Mouse (Mus musculus): Measurements from ENCODE around the gene Ick. TPM values are rescaled to one million over a fixed set of nuclear protein-coding genes. Genes with fewer than 3 reads are reported as not detected.

Gene Ick
- polyA plus RNA-seq, 1 experiment = 21.1 TPM

DNA sequence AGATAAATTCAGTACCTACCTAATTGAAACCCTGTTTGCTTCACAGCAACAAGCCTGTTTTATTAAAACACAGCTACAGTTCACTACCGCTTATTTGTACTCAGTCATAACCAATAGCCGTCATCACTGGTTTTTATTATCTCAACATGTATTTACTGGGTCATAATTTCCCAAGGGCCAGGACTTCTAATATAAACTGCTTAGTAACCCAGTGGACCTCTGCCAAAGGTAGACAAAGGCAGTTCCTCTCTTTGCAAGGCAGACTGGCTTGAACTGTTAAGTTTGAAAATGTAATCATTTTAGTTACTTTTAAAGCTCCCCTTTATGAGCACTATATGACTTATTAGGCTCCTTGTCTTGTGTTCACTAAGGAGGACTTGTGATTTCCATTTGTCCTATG, 2.5 kb downstream of the Ick start:
- peaks cover 18% of the 10 kb centered on the region for H3K4me1 ChIP-seq (ENCODE audit: control insufficient read depth, insufficient read depth, low read length)
- WGBS = 46% methylated on average over 2 of the region's 2 CpGs
- no peak for TF ChIP-seq CTCF (IDR thresholded peaks at IDR 0.05; ENCODE audit: insufficient read depth, low read length)
- no peak for TF ChIP-seq POLR2A (IDR thresholded peaks at IDR 0.05; ENCODE audit: borderline replicate concordance, extremely low read depth, low read depth, low read length)
- no peak for DNase-seq
- H3K4me3 ChIP-seq (replicated peaks; ENCODE audit: extremely low read depth, low read depth, low read length) = no peak overlapping the region

DNA sequence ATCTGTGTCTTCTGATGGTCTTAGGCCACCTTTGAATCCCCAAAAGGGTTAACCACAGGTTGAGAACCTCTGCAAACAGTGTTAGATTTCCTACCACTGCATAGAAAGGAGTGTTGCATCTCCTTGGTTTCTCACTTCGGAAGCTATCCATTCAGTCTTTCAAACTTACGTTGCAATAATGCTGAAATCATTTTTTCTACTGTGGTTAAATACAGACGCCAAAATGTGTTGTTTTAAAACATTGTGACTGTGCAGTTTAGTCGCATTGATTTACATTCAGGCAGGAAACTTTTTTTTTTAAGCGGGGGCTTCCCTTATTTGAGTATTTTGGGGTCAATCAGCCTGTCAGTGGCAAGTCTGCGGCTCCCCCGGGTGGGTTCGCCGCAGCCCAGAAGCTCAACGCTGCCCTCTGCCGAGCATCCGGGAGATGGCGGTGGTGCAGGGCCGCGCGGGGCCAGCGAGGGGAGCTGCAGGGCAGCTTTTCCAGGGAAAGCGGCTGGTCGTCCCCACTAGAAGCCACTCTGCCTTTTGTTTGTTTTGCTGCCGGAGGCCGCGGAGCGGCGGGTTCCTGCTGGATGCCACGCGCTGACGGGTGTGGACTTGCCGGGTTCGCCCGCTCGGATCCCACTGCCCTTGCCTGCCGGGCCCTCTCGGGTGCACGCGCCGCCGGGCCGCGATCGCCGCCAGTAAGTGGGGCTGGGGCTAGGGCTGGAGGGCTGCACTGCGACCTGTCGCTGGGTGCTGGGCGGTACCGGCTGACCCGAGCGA, 4.0 kb downstream of the Ick start:
- whole genome bisulfite sequencing = 1% methylated on average over 47 of the region's 47 CpGs
- peak; percentile 93 for DNase-seq
- peak; percentile 77 for TF ChIP-seq CTCF (IDR thresholded peaks at IDR 0.05; ENCODE audit: insufficient read depth, low read length)
- peak; percentile 70; the same call in 1 of the 2 replicates for TF ChIP-seq POLR2A (IDR thresholded peaks at IDR 0.05; ENCODE audit: borderline replicate concordance, extremely low read depth, low read depth, low read length)

DNA sequence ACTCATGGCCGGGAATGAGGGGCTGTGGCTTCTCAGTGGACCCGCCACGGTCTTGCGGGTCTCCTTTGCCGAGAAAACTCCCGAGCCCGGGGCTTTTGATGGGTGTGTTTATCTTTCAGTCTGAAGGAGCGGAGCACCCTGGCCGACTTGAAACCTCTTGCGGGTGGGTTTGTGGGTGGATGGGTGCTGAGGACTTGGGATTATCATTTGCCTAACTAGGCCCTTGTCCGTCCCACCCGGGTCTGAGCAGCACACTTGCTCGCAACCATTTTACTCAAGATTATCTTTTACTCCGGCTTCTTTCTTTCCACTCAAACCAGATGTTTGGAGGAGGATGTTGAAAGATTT, 4.5 kb downstream of the Ick start:
- WGBS = under 1% methylated on average over 14 of the region's 14 CpGs

More for the DNA sequence above, 4.0 kb downstream of the Ick start:
- Histone ChIP-seq H3K4me3 (replicated peaks; ENCODE audit: extremely low read depth, low read depth, low read length) (peak overlapping the region; percentile 99), H3K4me1 (ENCODE audit: control insufficient read depth, insufficient read depth, low read length) (peaks cover 16% of the 10 kb centered on the region)

DNA sequence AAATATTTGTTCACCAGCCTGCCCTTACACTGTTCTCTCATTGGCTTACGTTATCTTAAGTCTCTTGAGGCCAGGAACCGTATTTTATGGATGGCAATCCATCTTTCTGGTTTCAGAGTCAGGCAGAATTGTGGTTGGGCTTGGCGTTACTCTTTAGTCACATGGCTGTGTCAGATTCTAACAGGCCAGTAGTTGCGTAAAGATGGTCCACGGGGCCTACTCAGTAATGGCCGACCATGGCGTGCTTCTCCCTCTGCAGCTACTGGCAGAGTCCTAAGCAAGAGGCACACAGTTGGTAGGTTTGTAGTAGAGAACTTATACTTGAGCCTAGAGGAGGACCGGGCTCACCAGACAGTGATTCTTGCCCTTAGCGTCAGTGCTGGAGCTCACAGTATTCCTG, 6.8 kb downstream of the Ick start:
- no peak for TF ChIP-seq POLR2A (IDR thresholded peaks at IDR 0.05; ENCODE audit: borderline replicate concordance, extremely low read depth, low read depth, low read length)
- TF ChIP-seq CTCF (IDR thresholded peaks at IDR 0.05; ENCODE audit: insufficient read depth, low read length) = no peak
- 62% methylated on average over 9 of the region's 9 CpGs for WGBS
- peaks cover 16% of the 10 kb centered on the region for H3K4me1 ChIP-seq (ENCODE audit: control insufficient read depth, insufficient read depth, low read length)
- peak overlapping the region; percentile 13 for H3K4me3 ChIP-seq (replicated peaks; ENCODE audit: extremely low read depth, low read depth, low read length)
- DNase-seq = no peak

More for the DNA sequence above, 4.5 kb downstream of the Ick start:
- TF ChIP-seq POLR2A (IDR thresholded peaks at IDR 0.05; ENCODE audit: borderline replicate concordance, extremely low read depth, low read depth, low read length) = no peak
- no peak for TF ChIP-seq CTCF (IDR thresholded peaks at IDR 0.05; ENCODE audit: insufficient read depth, low read length)
- Histone ChIP-seq H3K4me3 (replicated peaks; ENCODE audit: extremely low read depth, low read depth, low read length) (peak overlapping the region; percentile 99), H3K4me1 (ENCODE audit: control insufficient read depth, insufficient read depth, low read length) (peaks cover 16% of the 10 kb centered on the region)
- DNase-seq = no peak

DNA sequence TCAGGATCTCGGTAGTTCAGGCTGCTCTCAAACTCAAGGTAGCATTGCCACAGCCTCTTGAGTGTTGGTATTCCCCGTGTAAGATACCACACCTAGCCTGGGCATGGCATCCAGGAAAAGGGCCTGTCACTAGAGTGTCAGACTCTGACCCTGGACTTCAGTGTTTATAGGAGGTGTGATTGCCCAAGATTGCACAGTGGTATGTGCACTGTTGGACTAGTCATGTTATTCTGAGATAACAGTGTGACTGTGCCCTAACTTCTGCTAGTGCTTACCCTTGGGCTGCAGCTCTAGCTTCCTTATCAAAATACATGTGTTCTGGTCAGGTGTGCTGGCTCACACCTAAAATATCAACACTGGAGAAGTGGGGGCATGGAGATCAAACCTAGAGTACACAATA, 8.7 kb downstream of the Ick start:
- H3K4me3 ChIP-seq (replicated peaks; ENCODE audit: extremely low read depth, low read depth, low read length) = no peak overlapping the region
- peaks cover 24% of the 10 kb centered on the region for H3K4me1 ChIP-seq (ENCODE audit: control insufficient read depth, insufficient read depth, low read length)
- WGBS = 60% methylated on average over 2 of the region's 2 CpGs
- TF ChIP-seq POLR2A (IDR thresholded peaks at IDR 0.05; ENCODE audit: borderline replicate concordance, extremely low read depth, low read depth, low read length) (no peak), CTCF (IDR thresholded peaks at IDR 0.05; ENCODE audit: insufficient read depth, low read length) (no peak)
- DNase-seq = no peak

DNA sequence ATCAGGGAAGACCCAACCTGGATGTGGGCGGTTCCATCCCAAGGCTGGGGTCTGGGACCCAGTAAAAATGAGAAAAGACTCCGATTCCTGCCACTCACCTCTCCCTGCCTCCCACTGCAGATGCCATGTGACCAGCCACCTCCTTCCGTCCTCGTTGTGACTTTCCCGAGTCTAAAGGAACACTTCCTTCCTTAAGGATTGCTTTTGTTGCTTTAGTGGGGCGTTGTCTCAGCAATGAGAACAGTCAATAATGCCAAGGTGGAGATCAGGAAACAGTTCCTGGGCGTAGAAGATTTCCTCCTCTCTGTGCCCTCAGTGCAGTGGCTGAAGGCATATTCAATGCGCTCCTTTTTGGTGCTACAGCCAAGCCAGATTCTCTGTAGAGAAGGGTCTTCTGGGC, 12.4 kb downstream of the Ick start:
- Histone ChIP-seq H3K4me1 (ENCODE audit: control insufficient read depth, insufficient read depth, low read length) (peaks cover 11% of the 10 kb centered on the region), H3K4me3 (replicated peaks; ENCODE audit: extremely low read depth, low read depth, low read length) (no peak overlapping the region)
- 46% methylated on average over 8 of the region's 8 CpGs for whole genome bisulfite sequencing
- DNase-seq = peak; percentile 28
- TF ChIP-seq CTCF (IDR thresholded peaks at IDR 0.05; ENCODE audit: insufficient read depth, low read length) (no peak), POLR2A (IDR thresholded peaks at IDR 0.05; ENCODE audit: borderline replicate concordance, extremely low read depth, low read depth, low read length) (no peak; the same call in 1 of the 2 replicates)

DNA sequence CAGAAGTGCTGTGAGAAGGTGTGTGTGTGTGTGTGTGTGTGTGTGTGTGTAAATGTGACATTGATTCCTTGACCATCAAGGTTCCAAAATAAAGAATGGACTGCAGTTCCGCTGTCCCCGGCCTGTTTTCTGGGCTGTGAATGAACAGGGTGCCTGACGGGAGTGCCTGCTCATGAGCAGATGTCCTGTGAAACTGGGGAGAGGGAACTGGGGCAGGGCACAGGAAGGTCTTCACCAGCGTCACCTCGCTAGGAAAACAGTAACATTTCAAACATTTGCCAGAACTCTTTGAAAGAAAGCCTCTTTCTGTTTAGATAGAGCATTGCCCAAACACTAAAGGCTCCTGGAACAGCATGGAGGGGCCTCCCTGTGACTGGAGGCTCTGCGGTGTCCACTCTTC, 13.0 kb downstream of the Ick start:
- H3K4me3 ChIP-seq (replicated peaks; ENCODE audit: extremely low read depth, low read depth, low read length) = no peak overlapping the region
- peaks cover 11% of the 10 kb centered on the region for H3K4me1 ChIP-seq (ENCODE audit: control insufficient read depth, insufficient read depth, low read length)
- TF ChIP-seq POLR2A (IDR thresholded peaks at IDR 0.05; ENCODE audit: borderline replicate concordance, extremely low read depth, low read depth, low read length) = 0 out of 2 replicates have a peak, but pooled peaks have one; percentile 22
- TF ChIP-seq CTCF (IDR thresholded peaks at IDR 0.05; ENCODE audit: insufficient read depth, low read length) = no peak
- WGBS = 52% methylated on average over 6 of the region's 6 CpGs
- DNase-seq = no peak

DNA sequence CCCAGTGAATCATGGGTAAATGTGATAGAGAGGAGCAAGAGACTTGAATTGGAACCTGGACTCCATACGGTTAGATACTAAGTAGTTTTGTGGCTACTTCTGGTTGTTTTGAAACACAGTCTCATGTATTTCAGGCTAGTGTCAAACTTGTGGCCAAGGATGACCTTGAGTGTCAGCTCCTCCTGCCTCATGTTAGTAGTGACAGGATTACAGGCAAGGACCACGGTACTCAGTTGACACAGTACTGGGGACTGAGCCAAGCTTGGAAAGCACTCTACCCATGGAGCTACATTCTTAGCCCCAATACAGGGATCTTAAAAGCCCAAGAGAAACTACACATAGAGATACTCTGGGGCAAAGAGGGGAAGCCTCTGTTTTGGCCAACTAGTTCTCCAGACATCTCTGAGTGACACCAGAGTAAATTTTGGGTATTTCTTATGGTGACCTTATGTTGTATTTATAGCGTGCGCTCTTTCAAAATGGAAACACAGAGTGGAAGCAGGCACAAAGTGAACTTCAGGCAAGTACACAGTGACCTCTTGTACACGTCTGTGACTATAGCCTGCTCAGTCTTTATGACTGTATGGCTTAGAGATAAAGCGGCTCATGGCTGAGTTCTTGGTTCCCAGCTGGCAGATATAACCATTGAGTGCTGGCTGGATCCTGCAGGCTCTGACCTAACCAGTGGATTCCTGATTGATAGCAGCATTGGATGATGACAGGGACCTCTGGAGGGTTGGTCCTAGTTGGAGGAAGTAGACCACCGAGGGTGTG, 14.1 kb downstream of the Ick start:
- Histone ChIP-seq H3K4me1 (ENCODE audit: control insufficient read depth, insufficient read depth, low read length) (peaks cover 11% of the 10 kb centered on the region), H3K4me3 (replicated peaks; ENCODE audit: extremely low read depth, low read depth, low read length) (no peak overlapping the region)
- TF ChIP-seq CTCF (IDR thresholded peaks at IDR 0.05; ENCODE audit: insufficient read depth, low read length) = no peak
- DNase-seq = no peak
- 75% methylated on average over 7 of the region's 7 CpGs for WGBS

DNA sequence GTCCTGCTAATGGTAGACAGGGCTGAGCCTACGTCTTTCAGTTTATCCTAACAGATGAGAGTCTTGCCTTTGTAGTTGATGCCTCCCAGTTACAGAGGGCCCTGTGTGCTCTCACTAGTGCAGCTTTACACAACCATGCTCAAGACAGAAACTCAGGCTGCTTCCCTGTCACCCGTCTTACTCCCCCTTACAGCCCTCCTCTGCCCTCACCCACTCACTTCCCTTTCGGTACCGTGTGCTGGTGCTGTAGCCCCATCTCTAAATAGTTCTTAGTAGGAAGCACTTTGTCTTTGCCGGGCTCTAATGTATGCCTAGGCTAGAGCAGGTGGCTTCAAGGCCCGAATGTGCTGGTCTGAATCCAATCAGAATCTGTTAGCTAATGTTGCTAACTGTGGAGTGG, 15.3 kb downstream of the Ick start:
- WGBS = 73% methylated on average over 6 of the region's 6 CpGs
- TF ChIP-seq CTCF (IDR thresholded peaks at IDR 0.05; ENCODE audit: insufficient read depth, low read length) (no peak), POLR2A (IDR thresholded peaks at IDR 0.05; ENCODE audit: borderline replicate concordance, extremely low read depth, low read depth, low read length) (no peak)

DNA sequence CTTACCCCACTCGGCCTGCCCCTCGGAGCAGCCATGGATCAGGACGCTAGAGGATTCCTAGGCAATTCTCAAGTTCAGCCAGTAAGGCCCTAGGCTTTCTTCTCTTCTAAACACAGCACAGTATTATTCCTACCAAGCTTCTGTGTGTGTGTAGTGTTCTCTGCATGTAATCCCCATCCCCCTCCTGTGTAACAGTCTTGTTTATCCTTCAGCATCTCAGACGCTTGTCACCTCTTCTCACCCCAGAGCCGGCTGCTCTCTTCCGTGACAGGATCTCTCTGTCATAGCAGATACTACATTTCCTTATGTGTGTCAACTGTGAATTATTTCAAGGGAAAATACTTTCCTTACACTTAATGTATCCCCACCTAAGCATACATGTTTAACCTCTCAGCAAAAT, 17.0 kb downstream of the Ick start:
- WGBS = 61% methylated on average over 6 of the region's 6 CpGs
- Histone ChIP-seq H3K4me3 (replicated peaks; ENCODE audit: extremely low read depth, low read depth, low read length) (no peak overlapping the region), H3K4me1 (ENCODE audit: control insufficient read depth, insufficient read depth, low read length) (peaks cover 20% of the 10 kb centered on the region)
- TF ChIP-seq CTCF (IDR thresholded peaks at IDR 0.05; ENCODE audit: insufficient read depth, low read length) (no peak), POLR2A (IDR thresholded peaks at IDR 0.05; ENCODE audit: borderline replicate concordance, extremely low read depth, low read depth, low read length) (no peak)
- DNase-seq = no peak

More for the DNA sequence above, 15.3 kb downstream of the Ick start:
- no peak for DNase-seq
- Histone ChIP-seq H3K4me1 (ENCODE audit: control insufficient read depth, insufficient read depth, low read length) (peaks cover 11% of the 10 kb centered on the region), H3K4me3 (replicated peaks; ENCODE audit: extremely low read depth, low read depth, low read length) (no peak overlapping the region)

All from lung, adult 2 months (tissue).